Mouse (Mus musculus) Patski (cell line): ENCODE results near the gene Hoxa6. TPM values are rescaled to one million over a fixed set of nuclear protein-coding genes. Genes with fewer than 3 reads are reported as not detected.

Experiments
- ATAC-seq: fragments of 100-300 bp; one replicate; pipeline ENCODE4 v1.8.0; 2021
- CTCF ChIA-PET: fragments of 350-600 bp; sonication (Branson Sonifier 250); formaldehyde crosslinking; loops from one replicate; lab custom pipeline; 2022; ENCODE audit warnings: inconsistent platforms; lab: Charles Lee
- POLR2A ChIA-PET: fragments of 350-600 bp; sonication (Branson Sonifier 250); formaldehyde crosslinking; loops from one replicate; lab custom pipeline; 2022; ENCODE audit warnings: antibody characterized with exemption, inconsistent platforms; lab: Charles Lee
- DNase-seq: peaks from one replicate; pipeline ENCODE4 v3.0.0-alpha.2; 2011; ENCODE audit warnings: low read depth, low spot score
- H3K27me3 ChIP-seq: fragments of 371-371 bp; one replicate; pipeline ENCODE4 v1.5.1; 2021
- CTCF ChIP-seq: fragments of 100-300 bp; IDR thresholded peaks from one replicate; pipeline ENCODE4 v1.5.1; 2021
- in situ Hi-C: fragments of 300-500 bp; cut with MboI; formaldehyde crosslinking; loops from 3 replicates; pipeline ENCODE4 v1.11.1; 2018; ENCODE audit warnings: low pct_unique_long_range_greater_than_20kb, mixed read lengths
- polyA plus RNA-seq: library from polyadenylated mRNA; unstranded; gene quantifications from one replicate; pipeline ENCODE4 v1.2.3, GENCODE M21; 2021

Gene Hoxa6
- polyA plus RNA-seq, 1 experiment from 2014 or later, result 13.5 TPM

- ATAC-seq (no peak), DNase-seq (no peak)
- in situ Hi-C loops, result no loop called here
- no peak for TF ChIP-seq CTCF
- CTCF ChIA-PET, result interaction anchor here (0.8 to 1.7 kb wide), 6 partner anchors 11 to 80 kb away, joined by 3 to 6 read pairs (median 4); partner anchors contain the start of gene Hoxa10
- no peaks in the 10 kb centered on the region for H3K27me3 ChIP-seq
- POLR2A ChIA-PET, result interaction anchor here (0.6 to 2.3 kb wide), 9 partner anchors 10 to 156 kb away, joined by 3 to 16 read pairs (median 3); partner anchors contain the start of gene Skap2
Measured at GRCm38 (mm10) chr6:52161336-52162092, 47.0 kb downstream of the Hoxa6 start.

GRCm38 (mm10) chr6:52160511-52161335, 47.8 kb downstream of the Hoxa6 start:
- no peak for DNase-seq
- ChIA-PET POLR2A (interaction anchor here (0.8 to 2.3 kb wide), 10 partner anchors 11 to 152 kb away, joined by 3 to 16 read pairs (median 6); partner anchors contain the start of genes 5730596B20Rik and Skap2), CTCF (interaction anchor here (0.8 to 1.9 kb wide), 7 partner anchors 12 to 80 kb away, joined by 3 to 6 read pairs (median 4); partner anchors contain the start of genes 5730596B20Rik and Hoxa10)
- no peak for ATAC-seq
- in situ Hi-C loops, result no loop called here
- no peaks in the 10 kb centered on the region for H3K27me3 ChIP-seq
- no peak for TF ChIP-seq CTCF

GRCm38 (mm10) chr6:52159979-52160378, 48.5 kb downstream of the Hoxa6 start:
- TF ChIP-seq CTCF, result no peak
- no peak for DNase-seq
- H3K27me3 ChIP-seq, result no peaks in the 10 kb centered on the region

GRCm38 (mm10) chr6:52159164-52159761, 49.3 kb downstream of the Hoxa6 start:
- no peaks in the 10 kb centered on the region for H3K27me3 ChIP-seq
- TF ChIP-seq CTCF, result no peak
- ChIA-PET POLR2A (interaction anchor here (0.6 to 1.6 kb wide), 10 partner anchors 13 to 157 kb away, joined by 3 to 8 read pairs (median 4); partner anchors contain the start of genes 5730596B20Rik and Hoxa6), CTCF (interaction anchor here (1.2 to 1.9 kb wide), 3 partner anchors 19 to 38 kb away, joined by 3 to 6 read pairs (median 4); partner anchors contain the start of gene 5730596B20Rik)
- ATAC-seq (peak; percentile 13), DNase-seq (no peak)
- in situ Hi-C loops, result no loop called here

More at GRCm38 (mm10) chr6:52159979-52160378, 48.5 kb downstream of the Hoxa6 start:
- ATAC-seq, result peak; percentile 29
- in situ Hi-C loops, result no loop called here
- POLR2A ChIA-PET, result interaction anchor here (0.6 to 2.2 kb wide), 7 partner anchors 18 to 151 kb away, joined by 3 to 8 read pairs (median 6); partner anchors contain the start of genes 5730596B20Rik and Skap2
- CTCF ChIA-PET, result interaction anchor here (1.0 to 1.9 kb wide), 5 partner anchors 18 to 81 kb away, joined by 3 to 6 read pairs (median 4); partner anchors contain the start of genes 5730596B20Rik and Hoxa10

GRCm38 (mm10) chr6:52158276-52159051, 50.1 kb downstream of the Hoxa6 start, which contains the start of gene Hoxa1:
Gene Hoxa1, minus strand, starts transcription at chr6:52158317.
- ATAC-seq, result peak; percentile 70
- DNase-seq, result no peak
- TF ChIP-seq CTCF, result no peak
- in situ Hi-C loops, result no loop called here
- ChIA-PET POLR2A (interaction anchor here (0.6 to 1.5 kb wide), 10 partner anchors 9 to 156 kb away, joined by 3 to 7 read pairs (median 3); partner anchors contain the start of genes 5730596B20Rik and Hoxa6), CTCF (interaction anchor here (1.2 to 1.9 kb wide), 3 partner anchors 19 to 39 kb away, joined by 3 to 6 read pairs (median 4); partner anchors contain the start of gene 5730596B20Rik)
- H3K27me3 ChIP-seq, result no peaks in the 10 kb centered on the region

- ATAC-seq, result peak; percentile 19
- CTCF ChIA-PET, result no interaction called here
- H3K27me3 ChIP-seq, result no peaks in the 10 kb centered on the region
- no peak for TF ChIP-seq CTCF
- no peak for DNase-seq
- in situ Hi-C loops, result no loop called here
- POLR2A ChIA-PET, result interaction anchor here (1.0 to 1.5 kb wide), 3 partner anchors 10 to 54 kb away, joined by 3 to 6 read pairs (median 3); partner anchors contain the start of gene 5730596B20Rik
Measured at GRCm38 (mm10) chr6:52157466-52158275, 50.9 kb downstream of the Hoxa6 start.

- in situ Hi-C loops, result no loop called here
Measured at GRCm38 (mm10) chr6:52156551-52157200, 51.8 kb downstream of the Hoxa6 start.

More at GRCm38 (mm10) chr6:52156551-52157200, 51.8 kb downstream of the Hoxa6 start:
- ChIA-PET CTCF (no interaction called here), POLR2A (interaction anchor here (0.6 kb wide), 1 partner anchor 245 kb away, joined by 3 read pairs; no protein-coding TSS in a partner anchor)
- TF ChIP-seq CTCF, result no peak
- ATAC-seq (no peak), DNase-seq (no peak)
- H3K27me3 ChIP-seq, result no peaks in the 10 kb centered on the region

Other genes starting within 250 kb of the Hoxa6 start
- gene Skap2, start 196.2 kb downstream of the Hoxa6 start, polyA plus RNA-seq, result 83.3 TPM
- 3.6 TPM for gene Hoxa1, start 50.4 kb downstream of the Hoxa6 start, polyA plus RNA-seq
- 2.8 TPM for gene Hoxa2, start 43.9 kb downstream of the Hoxa6 start, polyA plus RNA-seq
- 1.6 TPM for gene 5730596B20Rik, start 31.2 kb downstream of the Hoxa6 start, polyA plus RNA-seq
- gene Hoxa4, start 17.0 kb downstream of the Hoxa6 start, polyA plus RNA-seq, result 2.5 TPM
- gene Hoxa5, start 4.1 kb downstream of the Hoxa6 start, polyA plus RNA-seq, result 21.4 TPM
- gene Hoxa3, start 4.6 kb upstream of the Hoxa6 start, polyA plus RNA-seq, result 12.3 TPM
- 8.7 TPM for gene Gm28308, start 4.6 kb upstream of the Hoxa6 start, polyA plus RNA-seq
- gene Hoxa7, start 13.1 kb upstream of the Hoxa6 start, polyA plus RNA-seq, result 51.6 TPM
- gene Hoxa9, start 22.4 kb upstream of the Hoxa6 start, polyA plus RNA-seq, result 76.7 TPM
- gene Hoxa10, start 32.1 kb upstream of the Hoxa6 start, polyA plus RNA-seq, result 104 TPM
- 19.3 TPM for gene Hoxa11, start 37.1 kb upstream of the Hoxa6 start, polyA plus RNA-seq
- 12.4 TPM for gene Hoxa13, start 52.2 kb upstream of the Hoxa6 start, polyA plus RNA-seq
- not detected for gene Evx1, start 104.8 kb upstream of the Hoxa6 start, polyA plus RNA-seq